Mouse (Mus musculus): Measurements from ENCODE around the gene Tmem132d. TPM values are rescaled to one million over a fixed set of nuclear protein-coding genes. Genes with fewer than 3 reads are reported as not detected.

Tmem132d gene
- polyA plus RNA-seq, 1 experiment from 2014 or later = 3.3 TPM

DNA sequence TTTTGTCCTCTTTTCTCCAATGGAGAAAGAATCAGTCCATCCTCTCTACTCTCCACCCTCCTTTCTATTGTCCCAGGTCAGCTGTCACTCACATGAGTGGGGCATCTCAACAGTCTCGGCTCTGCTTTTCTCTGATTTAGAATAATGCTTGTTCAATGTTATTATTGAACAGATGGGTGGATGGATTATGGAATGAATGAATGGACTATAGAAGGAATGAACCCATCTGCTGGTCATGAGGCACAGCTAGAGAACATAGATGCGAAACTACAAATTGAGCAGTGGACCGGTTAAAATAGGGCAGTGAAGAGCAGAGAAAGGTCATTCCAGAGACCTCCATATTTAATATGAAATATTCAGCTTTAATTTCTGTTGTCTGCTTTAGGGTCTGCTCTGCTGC, 514.5 kb downstream of the Tmem132d start:
- H3K27ac ChIP-seq (ENCODE audit: low read depth) = no peak overlapping the region
- 85% methylated on average over 3 of the region's 3 CpGs for WGBS
- H3K4me3 ChIP-seq (ENCODE audit: low read depth, low read length) = no peak overlapping the region
- H3K36me3 ChIP-seq (ENCODE audit: insufficient read depth) = no peaks in the 10 kb centered on the region
- no peaks in the 10 kb centered on the region for H3K27me3 ChIP-seq (ENCODE audit: insufficient read depth, low read length)
- ATAC-seq (ENCODE audit: insufficient read depth) (no peak), DNase-seq (no peak)
- no peak overlapping the region for H3K9ac ChIP-seq
- TF ChIP-seq CTCF (IDR thresholded peaks at IDR 0.05; ENCODE audit: low read depth) = no peak
- no peaks in the 10 kb centered on the region for H3K9me3 ChIP-seq (ENCODE audit: low read depth, low read length)
- H3K4me2 ChIP-seq = no peak overlapping the region
- H3K4me1 ChIP-seq (ENCODE audit: insufficient read depth) = no peaks in the 10 kb centered on the region

DNA sequence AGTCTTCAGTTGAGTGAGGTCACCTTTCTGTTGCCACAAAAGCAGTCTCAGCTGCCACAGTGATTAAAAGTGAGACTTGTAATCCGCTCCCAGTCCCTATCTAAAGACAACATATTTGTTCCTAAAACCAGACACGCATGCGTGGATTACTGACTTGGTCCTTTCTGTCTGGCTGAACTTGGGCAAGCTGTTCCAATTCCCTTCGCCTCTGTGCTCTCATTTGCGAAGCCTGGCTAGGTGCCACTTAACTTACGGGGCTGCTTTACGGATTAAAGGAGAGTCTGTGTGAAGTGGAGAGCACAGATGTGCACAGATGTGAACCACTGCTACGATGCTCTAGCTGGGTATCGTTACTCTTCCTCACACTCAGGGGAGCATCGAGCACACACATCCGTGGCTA, 518.7 kb downstream of the Tmem132d start:
- Histone ChIP-seq H3K27ac (ENCODE audit: low read depth) (no peak overlapping the region), H3K36me3 (ENCODE audit: insufficient read depth) (no peaks in the 10 kb centered on the region), H3K9ac (no peak overlapping the region), H3K4me2 (no peak overlapping the region), H3K4me1 (ENCODE audit: insufficient read depth) (no peaks in the 10 kb centered on the region), H3K4me3 (ENCODE audit: low read depth, low read length) (no peak overlapping the region), H3K27me3 (ENCODE audit: insufficient read depth, low read length) (no peaks in the 10 kb centered on the region), H3K9me3 (ENCODE audit: low read depth, low read length) (no peaks in the 10 kb centered on the region)
- DNase-seq (no peak), ATAC-seq (ENCODE audit: insufficient read depth) (no peak)
- 76% methylated on average over 11 of the region's 11 CpGs for WGBS
- TF ChIP-seq CTCF (IDR thresholded peaks at IDR 0.05; ENCODE audit: low read depth) = no peak

DNA sequence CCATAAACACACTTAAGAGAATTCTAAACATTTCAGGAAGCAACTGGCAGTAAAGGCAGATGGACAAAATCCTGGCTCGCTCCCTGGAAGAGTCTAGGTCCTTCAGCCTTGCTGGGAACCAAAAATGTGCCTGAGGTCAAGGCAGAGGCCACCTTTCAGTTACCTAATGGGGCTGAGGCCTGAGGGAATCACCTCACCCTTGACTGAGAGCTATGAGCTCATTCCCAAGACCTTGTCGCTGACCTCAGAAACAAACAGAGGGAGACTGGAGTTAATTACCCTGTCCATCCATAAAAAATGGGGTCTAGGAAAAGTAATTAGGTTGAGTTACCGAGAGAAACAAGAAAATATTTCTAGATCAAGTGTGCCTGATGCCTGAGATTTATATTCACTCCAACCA, 521.3 kb downstream of the Tmem132d start:
- TF ChIP-seq CTCF (IDR thresholded peaks at IDR 0.05; ENCODE audit: low read depth) = no peak
- H3K27me3 ChIP-seq (ENCODE audit: insufficient read depth, low read length) = no peaks in the 10 kb centered on the region
- no peak overlapping the region for H3K9ac ChIP-seq
- WGBS = 54% methylated on average over 3 of the region's 3 CpGs
- H3K4me3 ChIP-seq (ENCODE audit: low read depth, low read length) = no peak overlapping the region
- no peak overlapping the region for H3K4me2 ChIP-seq
- no peaks in the 10 kb centered on the region for H3K9me3 ChIP-seq (ENCODE audit: low read depth, low read length)
- no peaks in the 10 kb centered on the region for H3K4me1 ChIP-seq (ENCODE audit: insufficient read depth)
- H3K36me3 ChIP-seq (ENCODE audit: insufficient read depth) = no peaks in the 10 kb centered on the region
- H3K27ac ChIP-seq (ENCODE audit: low read depth) = no peak overlapping the region
- ATAC-seq (ENCODE audit: insufficient read depth) (no peak), DNase-seq (no peak)

GRCm38 (mm10) chr5:127910356-127910755, 522.5 kb downstream of the Tmem132d start:
- 50% methylated on average over 2 of the region's 2 CpGs for WGBS

GRCm38 (mm10) chr5:127895176-127895575, 537.7 kb downstream of the Tmem132d start:
- WGBS = 72% methylated on average over 1 of the region's 1 CpGs
- H3K9ac ChIP-seq = no peak overlapping the region
- no peak for ATAC-seq (ENCODE audit: insufficient read depth)
- no peak for TF ChIP-seq CTCF (IDR thresholded peaks at IDR 0.05; ENCODE audit: low read depth)
- H3K27ac ChIP-seq (ENCODE audit: low read depth) = no peak overlapping the region
- H3K4me1 ChIP-seq (ENCODE audit: insufficient read depth) = no peaks in the 10 kb centered on the region
- no peaks in the 10 kb centered on the region for H3K36me3 ChIP-seq (ENCODE audit: insufficient read depth)
- H3K27me3 ChIP-seq (ENCODE audit: insufficient read depth, low read length) = no peaks in the 10 kb centered on the region
- no peaks in the 10 kb centered on the region for H3K9me3 ChIP-seq (ENCODE audit: low read depth, low read length)
- no peak overlapping the region for H3K4me3 ChIP-seq (ENCODE audit: low read depth, low read length)
- H3K4me2 ChIP-seq = no peak overlapping the region
- DNase-seq = no peak

More at GRCm38 (mm10) chr5:127910356-127910755, 522.5 kb downstream of the Tmem132d start:
- Histone ChIP-seq H3K36me3 (ENCODE audit: insufficient read depth) (no peaks in the 10 kb centered on the region), H3K4me1 (ENCODE audit: insufficient read depth) (no peaks in the 10 kb centered on the region), H3K9ac (no peak overlapping the region), H3K4me3 (ENCODE audit: low read depth, low read length) (no peak overlapping the region), H3K27me3 (ENCODE audit: insufficient read depth, low read length) (no peaks in the 10 kb centered on the region), H3K27ac (ENCODE audit: low read depth) (no peak overlapping the region), H3K4me2 (no peak overlapping the region), H3K9me3 (ENCODE audit: low read depth, low read length) (no peaks in the 10 kb centered on the region)
- no peak for TF ChIP-seq CTCF (IDR thresholded peaks at IDR 0.05; ENCODE audit: low read depth)
- DNase-seq (no peak), ATAC-seq (ENCODE audit: insufficient read depth) (no peak)

- DNase-seq (no peak), ATAC-seq (ENCODE audit: insufficient read depth) (no peak)
- no peaks in the 10 kb centered on the region for H3K36me3 ChIP-seq (ENCODE audit: insufficient read depth)
- H3K4me3 ChIP-seq (ENCODE audit: low read depth, low read length) = no peak overlapping the region
- no peak overlapping the region for H3K4me2 ChIP-seq
- 92% methylated on average over 18 of the region's 18 CpGs for WGBS
- no peak for TF ChIP-seq CTCF (IDR thresholded peaks at IDR 0.05; ENCODE audit: low read depth)
- H3K27ac ChIP-seq (ENCODE audit: low read depth) = no peak overlapping the region
- H3K9ac ChIP-seq = no peak overlapping the region
- no peaks in the 10 kb centered on the region; the same call in 1 of the 2 replicates for H3K9me3 ChIP-seq (ENCODE audit: low read depth, low read length)
- no peaks in the 10 kb centered on the region for H3K4me1 ChIP-seq (ENCODE audit: insufficient read depth)
- H3K27me3 ChIP-seq (ENCODE audit: insufficient read depth, low read length) = no peaks in the 10 kb centered on the region
Observed at GRCm38 (mm10) chr5:127885566-127886505, 547.0 kb downstream of the Tmem132d start.

- H3K4me3 ChIP-seq (ENCODE audit: low read depth, low read length) = no peak overlapping the region
- H3K27ac ChIP-seq (ENCODE audit: low read depth) = no peak overlapping the region
- no peak overlapping the region for H3K9ac ChIP-seq
- 71% methylated on average over 9 of the region's 10 CpGs for WGBS
- no peak overlapping the region for H3K4me2 ChIP-seq
- DNase-seq (no peak), ATAC-seq (ENCODE audit: insufficient read depth) (no peak)
- no peak for TF ChIP-seq CTCF (IDR thresholded peaks at IDR 0.05; ENCODE audit: low read depth)
- no peaks in the 10 kb centered on the region; the same call in 1 of the 2 replicates for H3K9me3 ChIP-seq (ENCODE audit: low read depth, low read length)
- no peaks in the 10 kb centered on the region for H3K36me3 ChIP-seq (ENCODE audit: insufficient read depth)
- H3K27me3 ChIP-seq (ENCODE audit: insufficient read depth, low read length) = no peaks in the 10 kb centered on the region
- H3K4me1 ChIP-seq (ENCODE audit: insufficient read depth) = no peaks in the 10 kb centered on the region
Observed at GRCm38 (mm10) chr5:127883021-127883420, 549.9 kb downstream of the Tmem132d start.

Measured in lung, embryonic 14.5 days (tissue).